Mouse (Mus musculus) T-cell, adult 2 months (primary cell): ENCODE measurements around the gene Kank1.

Source experiments
- DNase-seq: peaks from one replicate; pipeline ENCODE4 v3.0.0; 2022; ENCODE audit warnings: low spot score

Gene Kank1

DNA sequence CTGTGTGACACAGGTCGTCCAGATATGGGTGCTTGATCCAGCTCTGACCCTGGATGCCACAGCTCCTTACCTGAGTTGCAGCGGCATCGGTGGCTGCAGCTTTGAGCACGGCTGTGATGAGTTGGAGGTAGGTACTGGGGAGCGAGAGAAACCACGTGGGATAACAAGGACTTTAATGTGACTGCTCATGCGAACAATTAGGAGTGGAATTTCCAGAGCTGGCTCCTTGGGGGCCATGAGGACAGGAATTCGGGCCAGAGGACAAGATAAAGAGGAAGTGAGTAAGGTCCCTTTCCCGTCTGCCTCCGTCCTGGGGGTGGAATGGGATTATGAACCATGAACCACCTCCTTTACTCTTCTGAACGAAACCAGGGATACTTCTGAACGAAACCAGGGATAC is 129.8 kb downstream of the Kank1 start:
- no peak for DNase-seq

DNA sequence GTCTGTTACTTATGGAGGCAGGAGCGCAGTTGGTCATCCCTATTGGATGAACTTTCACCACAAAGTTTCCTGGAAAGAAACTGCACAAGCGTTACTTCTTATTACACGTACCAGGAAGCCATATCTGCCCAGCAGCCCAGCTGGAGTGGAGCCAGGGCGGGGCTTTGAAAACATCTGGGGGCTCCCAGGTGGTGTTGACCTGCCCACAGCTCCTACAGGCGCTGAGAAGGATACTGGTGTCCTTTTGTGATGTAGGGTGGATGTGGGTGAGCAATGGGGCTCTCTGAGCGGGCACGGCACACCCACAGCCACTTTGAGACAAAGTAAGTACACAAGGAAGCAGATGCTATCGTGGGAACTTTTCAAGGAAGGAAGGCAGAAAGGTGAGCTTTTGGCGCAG is 133.7 kb downstream of the Kank1 start:
- DNase-seq: no peak

DNA sequence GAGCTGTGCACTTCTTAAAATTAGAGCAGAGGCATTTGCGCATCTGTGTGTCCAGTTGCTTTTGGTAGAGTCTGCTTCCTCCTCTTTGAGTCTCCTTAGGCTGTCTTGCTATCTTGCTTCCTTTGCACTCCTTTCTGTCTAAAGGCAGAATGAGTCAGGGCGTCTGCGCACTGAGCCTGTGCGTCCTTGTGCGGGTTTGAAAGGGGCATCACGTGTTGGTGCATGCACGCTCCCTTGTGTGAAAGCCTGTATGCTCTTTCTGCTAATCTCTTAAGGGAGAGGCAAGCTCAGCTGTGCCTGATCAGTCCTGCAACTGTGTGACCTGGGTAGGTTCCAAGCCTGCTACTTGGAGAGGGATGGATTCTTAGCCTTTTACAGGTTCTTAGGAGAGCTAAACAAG is 136.0 kb downstream of the Kank1 start:
- DNase-seq: no peak

DNA sequence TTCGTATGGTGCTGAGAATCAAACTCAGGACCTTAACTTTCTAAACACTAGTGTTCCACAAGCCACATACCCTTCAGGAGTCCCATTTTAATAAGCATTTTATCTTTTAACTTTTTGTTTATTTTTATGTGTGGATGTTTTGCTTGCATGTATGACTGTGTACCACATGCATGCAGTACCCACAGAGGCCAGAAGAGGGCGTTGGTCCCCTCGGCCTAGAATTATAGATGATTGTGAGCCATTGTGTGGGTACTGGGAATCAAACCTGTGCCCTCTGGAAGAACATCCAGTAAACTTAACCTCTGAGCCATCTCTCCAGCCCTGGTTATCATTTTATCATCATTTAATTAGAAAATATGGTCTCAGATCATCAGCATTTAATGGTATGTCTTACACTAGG is 136.8 kb downstream of the Kank1 start:
- DNase-seq: no peak

DNA sequence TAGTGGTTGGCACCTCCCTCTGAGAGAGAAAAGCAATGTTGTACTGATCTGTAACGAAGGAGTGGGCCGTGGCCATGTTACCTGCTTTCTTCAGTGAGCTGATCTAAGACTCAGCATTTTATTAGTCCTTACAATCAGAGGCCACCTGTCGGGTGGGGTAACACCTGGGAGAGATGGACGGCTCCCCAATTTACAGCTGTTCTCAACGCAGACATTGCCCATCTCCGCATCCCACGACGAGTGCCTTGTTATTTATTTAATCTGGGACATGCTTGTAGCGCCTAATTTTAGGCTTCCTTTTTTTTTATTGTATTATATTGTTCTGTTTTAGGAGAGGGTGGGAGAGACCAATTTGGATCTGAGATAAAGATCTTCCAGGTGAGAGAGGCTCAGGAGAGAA is 137.4 kb downstream of the Kank1 start:
- no peak for DNase-seq

DNA sequence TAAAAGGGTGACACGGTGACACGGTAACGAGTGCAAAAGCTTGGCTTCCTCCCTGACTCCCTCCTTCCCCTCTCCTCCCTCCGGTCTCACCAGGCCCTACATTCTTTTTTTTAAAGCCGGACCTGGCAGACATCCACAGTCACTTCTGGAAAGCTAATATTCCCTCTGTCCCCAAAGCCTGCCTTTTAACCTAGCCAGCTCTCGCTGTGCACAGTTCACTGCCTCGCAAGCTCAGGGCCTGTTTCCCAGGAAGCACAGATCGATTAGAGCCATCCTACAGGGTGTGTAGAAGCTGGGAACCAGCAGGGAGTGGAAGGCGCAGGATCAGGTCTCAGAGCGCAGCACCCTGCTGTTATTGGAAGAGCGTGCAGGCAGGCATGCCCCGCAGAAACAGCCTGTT is 138.2 kb downstream of the Kank1 start:
- DNase-seq: no peak

DNA sequence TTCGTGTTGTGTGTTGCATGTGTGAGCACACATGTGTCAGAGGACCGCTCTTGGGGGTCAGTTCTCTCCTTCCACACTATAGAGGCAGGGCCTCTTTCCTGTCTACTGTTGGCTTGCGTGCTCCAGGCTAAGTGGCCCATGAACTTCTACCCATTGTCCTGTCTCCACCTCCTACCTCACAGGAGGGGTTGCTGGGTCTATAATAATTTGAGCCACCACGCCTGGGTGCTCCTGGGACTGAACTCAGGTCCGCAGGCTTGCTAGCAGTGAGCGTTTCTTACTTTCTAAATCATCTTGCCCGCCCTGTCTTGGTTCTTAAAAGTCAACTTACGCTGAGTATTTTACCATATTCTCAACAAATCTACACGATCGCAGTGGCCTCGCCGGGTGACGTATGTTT is 140.1 kb downstream of the Kank1 start:
- DNase-seq: no peak

DNA sequence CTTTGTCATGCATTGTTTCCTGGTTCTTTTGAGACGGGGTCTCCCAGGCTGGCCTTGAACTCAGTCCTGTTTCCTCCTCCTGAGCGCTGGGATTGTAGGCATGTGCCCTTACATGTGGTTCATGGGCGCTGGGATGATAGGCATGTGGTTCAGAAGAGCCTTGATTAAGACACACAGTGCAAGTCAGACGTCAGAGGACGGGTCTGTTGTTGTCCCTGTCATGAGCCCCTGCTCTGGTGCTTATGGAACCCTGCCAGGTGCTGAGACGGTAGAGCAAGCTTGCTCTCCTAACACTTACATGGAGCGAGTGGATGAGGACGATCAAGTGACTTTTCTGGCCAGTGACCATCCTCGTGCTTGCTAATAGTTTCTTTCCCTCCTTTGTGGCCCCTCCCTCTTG is 143.9 kb downstream of the Kank1 start:
- DNase-seq: no peak

DNA sequence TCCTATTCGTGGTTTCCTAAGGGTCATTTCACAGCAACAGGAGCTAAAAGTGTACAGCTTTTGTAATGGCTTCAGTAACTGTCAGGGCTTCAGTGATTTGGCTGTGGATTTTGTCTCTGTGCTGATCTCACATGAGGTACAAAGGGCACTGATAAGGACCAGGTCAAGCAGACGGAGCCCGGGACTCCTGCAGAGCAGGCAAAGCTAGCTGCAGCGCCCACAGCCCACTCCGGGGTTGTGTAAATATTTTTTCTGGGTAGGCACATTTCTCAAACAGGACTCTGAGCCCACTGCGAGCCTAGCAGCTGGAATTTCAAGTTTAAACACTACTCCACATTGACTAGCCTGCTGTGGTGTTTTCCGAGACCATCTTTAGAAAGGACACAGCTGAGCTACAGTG is 145.2 kb downstream of the Kank1 start:
- no peak for DNase-seq

DNA sequence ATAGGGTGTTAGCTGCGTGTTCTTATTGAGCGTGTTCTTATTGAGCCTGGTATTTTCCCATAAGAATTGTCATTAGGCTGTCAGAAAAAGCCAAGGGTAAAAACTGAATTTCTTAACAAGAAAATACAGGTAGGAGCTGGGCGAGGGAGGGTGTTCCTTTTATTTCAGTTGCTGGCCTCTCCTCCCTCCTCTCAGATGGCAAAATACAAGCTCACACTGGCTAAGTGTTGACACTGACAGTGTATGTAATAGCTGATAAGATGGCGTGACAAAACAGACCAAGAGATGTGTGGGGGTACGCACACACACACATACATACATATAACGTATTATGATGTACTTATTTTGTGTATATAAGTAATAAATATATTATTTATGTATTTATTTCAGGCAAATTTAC is 145.7 kb downstream of the Kank1 start:
- no peak for DNase-seq

DNA sequence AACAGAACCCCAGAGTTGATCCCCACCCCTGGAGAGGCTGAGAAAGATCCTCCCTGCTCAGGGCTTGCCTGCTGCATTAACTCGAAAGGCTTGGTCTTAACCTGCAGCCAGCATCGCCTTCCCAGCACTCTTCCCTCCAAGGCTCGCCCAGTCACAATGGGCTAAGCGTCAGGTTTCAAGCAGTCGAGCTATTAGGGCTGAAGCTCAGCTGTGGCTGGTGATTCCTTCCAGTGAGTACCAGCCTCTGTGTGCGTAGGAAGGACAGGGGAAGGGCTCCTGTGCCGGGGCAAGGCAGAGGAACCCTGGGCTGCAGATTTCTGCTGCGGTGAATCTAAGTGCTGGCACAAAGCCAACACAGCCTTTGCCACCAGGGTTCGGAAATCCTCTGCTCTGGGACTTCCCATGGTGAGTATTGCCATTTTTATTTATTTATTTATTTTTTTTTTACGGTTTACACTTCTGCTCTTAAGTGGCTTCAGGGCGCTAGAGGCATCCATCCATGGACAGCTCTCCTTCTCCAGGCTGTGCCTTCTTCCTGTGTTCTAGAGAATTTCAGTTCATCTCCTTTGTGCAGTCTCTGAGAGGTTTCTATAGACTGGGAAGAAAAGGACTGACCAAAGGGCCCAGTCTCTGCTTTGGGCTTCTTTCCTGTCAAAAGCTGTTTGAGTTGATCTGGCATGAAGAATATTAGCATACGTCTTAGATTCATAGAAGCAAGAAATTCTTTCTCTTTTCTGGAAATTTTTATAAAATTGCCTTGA is 146.8 kb downstream of the Kank1 start:
- no peak for DNase-seq

DNA sequence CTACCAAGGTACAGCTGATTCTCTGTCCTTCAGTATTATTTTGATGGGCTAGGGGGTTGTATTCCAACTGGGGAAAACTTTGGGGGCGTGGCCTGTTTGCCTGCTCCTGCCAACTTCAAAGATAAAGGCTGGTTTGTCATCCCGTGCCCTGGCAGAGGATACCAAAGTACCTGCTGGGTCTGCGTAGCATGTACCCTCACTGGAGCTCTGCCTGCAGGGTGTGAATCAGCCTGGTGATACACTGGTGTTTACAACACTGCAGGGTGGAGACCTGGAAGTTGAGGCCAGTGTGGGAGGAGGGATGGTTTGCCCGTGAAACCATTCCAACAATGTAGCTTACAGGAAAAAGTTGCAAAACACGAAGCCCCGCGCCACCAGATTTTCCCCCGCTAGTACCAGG is 149.2 kb downstream of the Kank1 start:
- no peak for DNase-seq

DNA sequence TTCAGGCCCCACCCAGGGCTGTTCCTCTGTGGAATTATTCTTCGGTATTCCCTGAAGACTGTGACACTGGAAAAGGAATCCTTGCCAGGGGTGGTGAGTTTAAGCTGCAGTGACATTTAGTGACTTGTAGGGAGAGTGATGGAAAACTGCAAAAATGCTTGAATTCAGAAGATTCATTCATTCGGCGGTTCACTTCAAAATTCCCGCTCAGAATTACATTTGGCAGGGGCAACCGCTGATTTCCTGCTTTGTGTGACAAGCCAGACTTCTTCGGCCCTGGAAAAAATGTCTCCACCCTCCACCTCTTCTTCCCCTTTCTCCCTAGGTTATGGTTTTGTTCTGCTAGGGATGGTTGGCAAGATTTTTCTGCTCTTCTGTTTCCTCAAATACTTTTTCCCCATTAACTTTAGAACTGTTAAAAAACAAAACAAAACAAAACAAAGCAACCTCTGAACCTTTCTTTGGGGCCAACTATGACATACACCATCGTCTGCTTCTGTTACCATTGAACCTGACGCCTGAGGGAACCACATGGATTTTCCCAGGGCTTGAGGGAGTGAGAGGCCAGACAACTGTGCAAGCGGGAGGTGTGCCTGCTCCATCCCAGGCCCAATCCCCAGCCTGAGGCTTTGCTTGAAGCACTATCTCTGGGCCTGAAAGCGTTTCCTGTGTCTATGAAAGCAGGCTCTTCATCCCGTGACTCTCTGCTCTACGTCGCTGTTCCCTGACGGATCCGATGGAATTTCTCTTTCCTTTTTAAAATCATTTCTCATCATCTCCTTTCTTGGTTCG is 150.1 kb downstream of the Kank1 start:
- no peak for DNase-seq

DNA sequence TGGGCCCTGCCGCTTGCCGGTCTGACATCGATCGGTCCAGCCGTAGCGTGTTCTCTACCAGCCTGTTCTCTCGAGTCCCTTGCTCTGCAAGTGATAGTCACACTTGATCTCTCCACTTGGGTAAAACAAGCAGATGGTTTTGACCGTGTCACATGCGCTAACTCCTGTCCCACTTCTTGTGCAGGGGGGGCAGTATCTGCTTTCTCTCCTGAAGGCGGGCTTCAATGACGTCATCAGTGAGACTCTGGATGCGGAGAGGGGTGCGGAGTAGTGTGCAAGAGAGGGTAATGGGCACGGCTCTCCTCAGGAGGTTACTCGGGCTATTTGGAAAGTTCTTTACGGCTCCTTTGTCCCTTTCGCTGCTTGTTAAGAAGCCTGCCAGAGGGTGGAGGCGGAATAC is 151.1 kb downstream of the Kank1 start:
- DNase-seq: no peak

DNA sequence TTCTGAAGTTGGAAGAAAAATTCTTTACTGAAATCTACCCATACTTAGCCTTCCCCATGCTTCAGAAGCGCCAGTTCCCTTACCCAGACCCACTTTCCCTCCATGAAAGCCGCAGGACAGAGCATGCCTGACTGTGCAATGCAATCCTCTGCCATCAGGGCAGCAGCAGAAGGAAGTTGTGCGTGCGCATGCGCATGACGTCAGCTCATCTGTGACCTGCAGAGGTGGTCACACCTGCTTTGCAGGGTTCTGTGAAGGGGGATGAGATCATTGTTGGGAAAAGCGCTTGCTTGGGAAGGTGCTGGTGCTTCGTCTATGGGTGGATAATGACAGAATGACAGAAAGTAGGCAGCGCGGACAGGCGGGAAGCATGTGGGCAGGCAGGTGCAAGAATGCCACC is 155.4 kb downstream of the Kank1 start:
- DNase-seq: no peak

DNA sequence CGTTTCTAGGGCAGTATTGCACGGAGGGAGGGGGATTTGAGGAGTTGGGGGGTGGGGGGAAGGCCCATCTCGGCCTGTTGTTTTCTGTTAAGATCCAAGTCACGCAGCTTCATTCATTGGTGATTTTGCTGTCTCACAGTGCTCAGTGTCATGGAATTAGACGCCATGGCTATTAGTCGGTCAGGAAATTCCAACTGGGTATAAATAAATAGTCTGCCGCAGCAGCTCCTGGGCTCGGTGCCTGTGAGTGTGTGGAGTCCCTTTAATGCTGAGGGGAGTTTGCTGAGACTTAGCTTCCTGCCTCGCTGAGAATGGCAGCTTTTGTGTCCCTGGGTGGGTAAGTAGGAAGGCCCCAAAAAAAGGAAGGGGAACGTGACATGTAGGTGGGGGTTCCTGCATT is 158.3 kb downstream of the Kank1 start:
- DNase-seq: no peak

DNA sequence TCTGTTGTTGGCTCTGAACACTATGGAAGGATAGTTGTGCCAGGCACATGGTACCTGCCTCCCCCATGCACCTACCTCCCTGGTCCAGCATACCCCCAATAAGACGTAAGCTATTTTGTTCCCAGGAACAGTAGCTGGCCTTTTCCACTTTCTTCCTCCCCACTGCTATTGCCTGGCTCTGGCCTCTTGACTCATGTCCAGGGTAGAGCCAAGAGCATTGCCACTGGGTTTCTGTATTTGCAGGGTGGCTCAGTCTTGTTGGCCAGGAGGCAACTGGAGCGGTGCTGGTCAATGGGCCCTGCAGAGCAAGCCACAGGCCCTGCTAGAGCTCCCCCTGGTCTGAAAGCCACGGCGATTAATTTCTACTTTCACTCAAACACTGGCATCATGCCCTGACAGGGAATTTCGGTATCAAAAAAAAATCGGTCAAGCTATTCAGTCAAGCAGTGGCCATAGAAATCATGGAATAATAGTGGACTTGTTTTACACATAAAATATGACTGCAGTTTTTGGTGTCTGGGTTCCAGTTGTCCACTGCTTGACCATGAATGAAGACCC is 160.0 kb downstream of the Kank1 start:
- DNase-seq: no peak

DNA sequence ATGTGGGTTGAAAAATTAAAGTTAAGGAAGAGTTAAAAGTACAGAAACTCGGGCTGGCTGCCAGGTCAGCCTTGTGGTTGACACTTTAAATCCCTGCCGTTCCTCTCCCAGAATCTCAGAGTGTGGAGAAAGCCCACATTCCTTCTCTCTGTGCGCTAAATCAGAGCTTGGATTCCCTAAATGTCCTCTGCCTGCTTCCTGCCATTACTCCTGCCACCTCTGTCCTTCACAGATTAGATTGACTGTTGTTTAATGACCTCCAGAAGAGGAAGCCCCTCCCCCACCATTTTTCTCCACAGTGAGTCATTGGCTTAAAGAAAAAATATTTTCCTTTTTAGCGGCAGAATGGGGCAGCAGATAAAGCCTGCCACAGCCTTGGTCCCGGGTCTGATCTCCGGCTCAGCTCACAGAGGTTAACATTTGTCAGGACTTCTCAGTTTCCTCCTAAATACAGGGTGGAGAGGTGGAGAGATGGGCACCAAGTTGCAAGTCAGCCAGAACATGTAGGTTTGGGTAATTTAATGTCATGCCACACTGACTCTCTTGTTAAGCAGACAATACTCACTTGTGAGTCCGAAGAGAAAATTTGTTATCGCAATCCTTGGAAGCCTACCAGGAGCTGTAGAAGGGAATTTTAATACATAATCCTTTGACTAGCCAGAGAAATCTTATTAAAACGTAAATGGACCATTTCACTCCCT is 162.9 kb downstream of the Kank1 start:
- DNase-seq: no peak

DNA sequence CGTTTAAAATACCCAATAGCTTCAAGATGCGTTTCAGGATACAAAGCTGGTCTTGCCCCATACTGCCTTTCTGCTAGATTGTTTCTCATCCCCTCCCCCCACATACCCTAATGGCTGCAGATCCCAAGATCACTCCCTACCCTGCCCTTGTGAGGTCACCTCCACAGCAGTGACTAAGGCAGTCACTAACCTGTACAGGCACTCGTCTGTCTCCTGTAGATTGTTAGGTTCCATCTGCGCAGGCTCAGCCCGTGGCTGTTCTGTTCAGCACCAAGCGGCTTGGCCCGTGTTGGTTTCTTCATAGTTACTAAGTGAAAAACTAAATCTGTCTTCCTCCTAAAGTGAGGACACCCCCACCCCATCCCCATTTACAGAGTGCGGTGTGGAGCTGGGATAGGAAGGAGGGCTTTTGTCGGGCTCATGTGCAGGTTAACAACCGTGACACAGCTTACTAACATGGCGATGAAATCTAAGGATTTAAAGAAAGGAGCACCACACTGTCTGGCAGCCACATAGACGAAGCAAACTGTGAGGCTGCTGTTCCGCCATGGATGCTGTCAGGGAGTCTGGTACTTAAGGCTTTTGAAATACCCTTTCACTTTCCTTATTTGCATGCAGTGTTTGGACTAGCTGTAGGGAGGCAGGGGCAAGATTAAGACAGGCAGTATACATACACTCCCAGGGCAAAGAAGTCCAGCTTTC is 163.6 kb downstream of the Kank1 start:
- DNase-seq: no peak

DNA sequence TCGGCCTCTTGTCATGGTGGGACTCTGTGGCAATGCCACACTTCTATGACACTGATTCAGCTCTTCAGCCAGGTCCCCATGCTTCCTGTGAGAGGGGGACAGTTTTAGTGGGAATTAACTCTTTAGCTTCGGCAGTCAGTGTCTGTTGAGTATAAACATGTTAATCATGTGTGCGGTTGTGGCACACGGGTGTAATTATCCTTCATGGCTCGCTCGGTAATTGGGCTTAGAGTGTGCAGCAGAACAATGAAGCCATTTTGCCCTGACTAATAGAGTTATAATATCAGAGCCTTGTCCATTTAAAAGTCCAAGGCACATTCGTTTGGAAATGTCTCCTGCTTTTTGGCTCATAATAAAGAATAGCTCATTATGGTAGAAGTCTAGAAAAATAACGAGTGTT is 164.7 kb downstream of the Kank1 start:
- DNase-seq: no peak

DNA sequence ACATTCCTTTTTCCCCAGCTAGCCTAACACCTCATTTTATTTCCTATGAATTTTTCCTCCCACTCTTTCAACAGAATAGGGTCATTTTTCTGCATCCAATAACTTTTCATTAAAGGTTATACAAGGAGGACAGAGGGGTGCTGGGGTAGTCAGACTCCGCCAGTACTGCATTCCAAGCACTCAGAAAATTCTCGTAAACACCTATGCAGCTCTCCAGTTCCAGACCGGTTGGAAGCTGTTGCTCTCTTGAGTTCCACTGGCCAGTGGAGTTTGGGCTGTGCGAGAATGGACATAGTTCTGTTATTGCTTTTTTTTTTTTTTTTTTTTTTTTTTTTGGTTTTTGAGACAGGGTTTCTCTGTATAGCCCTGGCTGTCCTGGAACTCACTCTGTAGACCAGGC is 167.4 kb downstream of the Kank1 start:
- no peak for DNase-seq

DNA sequence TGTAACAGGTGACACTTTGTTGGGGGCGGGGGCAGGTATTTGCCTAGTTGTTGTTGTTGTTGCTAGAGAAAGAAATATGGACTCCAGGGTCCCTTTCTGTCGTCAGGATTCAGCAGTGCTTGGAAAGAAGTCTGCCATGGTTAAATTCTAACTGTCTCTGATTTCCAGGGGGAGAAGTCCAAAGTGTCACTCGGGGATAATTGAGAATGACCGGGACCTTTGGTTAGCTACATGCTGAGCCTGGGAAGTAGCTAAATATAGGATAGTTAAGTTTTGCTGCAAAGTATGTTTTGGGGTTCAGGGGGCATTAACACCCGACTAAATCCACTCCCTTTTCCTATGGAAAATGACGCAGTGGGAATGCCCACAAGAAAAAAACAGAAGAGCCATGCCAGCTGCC is 169.2 kb downstream of the Kank1 start:
- no peak for DNase-seq
